Mouse (Mus musculus): Measurements from ENCODE around the gene Nipsnap2. TPM values are rescaled to one million over a fixed set of nuclear protein-coding genes. Genes with fewer than 3 reads are reported as not detected.

The Nipsnap2 gene
- polyA plus RNA-seq, 1 experiment from 2014 or later, result 98.7 TPM

DNA sequence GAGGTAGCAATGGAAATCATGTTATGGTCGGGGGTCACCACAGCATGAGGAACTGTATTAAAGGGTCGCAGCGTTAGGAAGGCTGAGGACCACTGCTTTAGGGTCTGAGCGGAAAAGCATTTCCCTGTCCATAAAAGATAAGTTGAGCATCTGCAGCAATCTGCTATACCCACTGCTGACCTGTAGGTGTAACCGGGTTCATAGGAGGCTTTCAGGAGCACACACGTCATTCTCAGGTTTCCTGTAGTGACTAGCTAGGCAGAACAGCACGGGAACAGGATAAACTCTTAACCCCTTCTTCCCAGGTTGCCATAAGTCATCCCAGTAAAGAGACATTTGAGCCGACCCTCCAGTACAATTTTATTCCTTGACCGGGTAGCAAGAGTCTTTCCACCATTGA is 7.8 kb upstream of the Nipsnap2 start:
- ATAC-seq (ENCODE audit: low read depth), result no peak
- no peak overlapping the region for H3K4me3 ChIP-seq (ENCODE audit: low read length)

DNA sequence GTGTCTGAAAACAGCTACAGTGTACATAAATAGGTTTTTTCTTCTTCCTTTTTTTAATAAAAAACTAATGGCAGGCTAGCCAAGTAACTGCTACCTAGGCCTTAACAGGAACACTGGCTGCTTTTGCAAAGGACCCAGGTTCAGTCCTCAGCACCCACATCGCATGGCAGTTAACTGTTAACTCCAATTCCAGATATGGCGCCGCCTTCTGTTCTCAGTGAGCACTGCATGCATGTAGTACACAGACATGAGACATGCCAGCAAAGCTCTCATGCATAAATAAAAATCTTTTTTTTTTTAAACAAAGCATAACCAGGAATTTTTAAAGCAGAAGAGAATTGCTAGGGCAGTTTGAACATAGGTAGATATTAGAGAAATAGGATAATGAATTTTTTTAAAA is 4.7 kb upstream of the Nipsnap2 start:
- Histone ChIP-seq H3K36me3 (ENCODE audit: control insufficient read depth, insufficient read depth, low read length) (peaks cover 31% of the 10 kb centered on the region), H3K4me1 (replicated peaks; ENCODE audit: control insufficient read depth, insufficient read depth, low read length) (peaks cover 10% of the 10 kb centered on the region), H3K27me3 (ENCODE audit: control insufficient read depth, insufficient read depth, low read depth, low read length) (no peaks in the 10 kb centered on the region), H3K4me3 (ENCODE audit: low read length) (no peak overlapping the region), H3K4me2 (ENCODE audit: low read depth, low read length) (no peak overlapping the region), H3K9ac (ENCODE audit: low read length) (no peak overlapping the region), H3K27ac (ENCODE audit: low read length) (no peak overlapping the region), H3K9me3 (ENCODE audit: control insufficient read depth, low read length) (no peaks in the 10 kb centered on the region)
- ATAC-seq (ENCODE audit: low read depth), result no peak
- 82% methylated on average over 3 of the region's 3 CpGs for WGBS

More for the DNA sequence above, 7.8 kb upstream of the Nipsnap2 start:
- Histone ChIP-seq H3K36me3 (ENCODE audit: control insufficient read depth, insufficient read depth, low read length) (peaks cover 31% of the 10 kb centered on the region), H3K4me2 (ENCODE audit: low read depth, low read length) (no peak overlapping the region), H3K9ac (ENCODE audit: low read length) (no peak overlapping the region), H3K4me1 (replicated peaks; ENCODE audit: control insufficient read depth, insufficient read depth, low read length) (peaks cover 6% of the 10 kb centered on the region), H3K27me3 (ENCODE audit: control insufficient read depth, insufficient read depth, low read depth, low read length) (no peaks in the 10 kb centered on the region), H3K9me3 (ENCODE audit: control insufficient read depth, low read length) (no peaks in the 10 kb centered on the region), H3K27ac (ENCODE audit: low read length) (no peak overlapping the region)
- whole genome bisulfite sequencing, result 77% methylated on average over 9 of the region's 9 CpGs

DNA sequence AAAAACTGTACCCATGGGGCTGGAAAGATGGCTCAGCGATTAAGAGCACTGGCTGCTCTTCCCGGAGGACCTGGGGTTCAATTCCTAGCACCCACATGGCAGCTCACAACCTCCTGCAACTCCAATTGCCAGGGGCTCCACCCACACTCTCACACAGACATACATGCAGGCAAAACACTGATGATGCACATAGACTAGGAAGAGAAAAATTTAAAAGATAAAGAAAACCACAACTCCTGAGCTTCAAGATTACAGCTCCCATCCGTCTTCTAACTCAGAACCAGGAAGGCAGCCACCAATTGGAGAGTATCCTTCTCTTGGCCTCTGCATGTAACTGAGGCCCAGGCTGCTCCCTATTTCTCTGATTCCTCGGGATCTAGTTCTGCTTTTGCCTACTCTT is 595 bp upstream of the Nipsnap2 start:
- Histone ChIP-seq H3K4me2 (ENCODE audit: low read depth, low read length) (peak overlapping the region; percentile 65), H3K27me3 (ENCODE audit: control insufficient read depth, insufficient read depth, low read depth, low read length) (no peaks in the 10 kb centered on the region), H3K9ac (ENCODE audit: low read length) (peak overlapping the region; percentile 93), H3K9me3 (ENCODE audit: control insufficient read depth, low read length) (no peaks in the 10 kb centered on the region), H3K4me3 (ENCODE audit: low read length) (peak overlapping the region; percentile 82), H3K36me3 (ENCODE audit: control insufficient read depth, insufficient read depth, low read length) (peaks cover 9% of the 10 kb centered on the region; the same call in 1 of the 2 replicates), H3K27ac (ENCODE audit: low read length) (peak overlapping the region; percentile 98), H3K4me1 (replicated peaks; ENCODE audit: control insufficient read depth, insufficient read depth, low read length) (peaks cover 10% of the 10 kb centered on the region)
- no peak for ATAC-seq (ENCODE audit: low read depth)
- 49% methylated on average over 4 of the region's 4 CpGs for WGBS

GRCm38 (mm10) chr5:129725774-129726392 is 1.0 kb downstream of the Nipsnap2 start:
- H3K4me3 ChIP-seq (ENCODE audit: low read length), result peak overlapping the region; percentile 82
- H3K4me2 ChIP-seq (ENCODE audit: low read depth, low read length), result peak overlapping the region; percentile 65
- peak overlapping the region; percentile 98 for H3K27ac ChIP-seq (ENCODE audit: low read length)
- WGBS, result 20% methylated on average over 7 of the region's 7 CpGs
- H3K4me1 ChIP-seq (replicated peaks; ENCODE audit: control insufficient read depth, insufficient read depth, low read length), result peaks cover 19% of the 10 kb centered on the region
- no peaks in the 10 kb centered on the region for H3K9me3 ChIP-seq (ENCODE audit: control insufficient read depth, low read length)
- H3K27me3 ChIP-seq (ENCODE audit: control insufficient read depth, insufficient read depth, low read depth, low read length), result no peaks in the 10 kb centered on the region
- ATAC-seq (ENCODE audit: low read depth), result no peak
- no peaks in the 10 kb centered on the region for H3K36me3 ChIP-seq (ENCODE audit: control insufficient read depth, insufficient read depth, low read length)
- H3K9ac ChIP-seq (ENCODE audit: low read length), result peak overlapping the region; percentile 93

DNA sequence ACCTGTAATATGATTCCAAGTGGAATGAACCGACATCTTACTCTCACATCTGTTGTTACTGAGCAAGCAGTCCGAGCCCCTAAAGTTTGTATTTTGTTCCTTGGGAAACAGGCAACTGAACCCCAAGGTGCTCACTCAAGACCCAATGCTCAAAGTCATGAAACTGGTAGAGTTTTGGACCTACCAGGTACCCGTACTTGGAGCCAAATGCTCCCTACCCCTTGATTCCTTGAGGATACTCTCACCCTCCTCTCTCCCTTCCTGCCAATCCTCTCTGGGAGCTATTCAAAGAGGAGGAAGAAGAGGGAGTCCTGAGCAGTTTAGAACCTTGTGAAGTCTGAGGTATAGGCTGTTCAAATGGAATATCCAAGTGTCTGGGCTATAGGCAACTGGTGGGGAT is 1.9 kb downstream of the Nipsnap2 start:
- H3K27me3 ChIP-seq (ENCODE audit: control insufficient read depth, insufficient read depth, low read depth, low read length), result no peaks in the 10 kb centered on the region
- H3K4me2 ChIP-seq (ENCODE audit: low read depth, low read length), result no peak overlapping the region
- peaks cover 21% of the 10 kb centered on the region for H3K4me1 ChIP-seq (replicated peaks; ENCODE audit: control insufficient read depth, insufficient read depth, low read length)
- no peak for ATAC-seq (ENCODE audit: low read depth)
- H3K9me3 ChIP-seq (ENCODE audit: control insufficient read depth, low read length), result no peaks in the 10 kb centered on the region
- no peak overlapping the region for H3K9ac ChIP-seq (ENCODE audit: low read length)
- no peak overlapping the region for H3K4me3 ChIP-seq (ENCODE audit: low read length)
- no peak overlapping the region for H3K27ac ChIP-seq (ENCODE audit: low read length)
- WGBS, result 76% methylated on average over 3 of the region's 3 CpGs
- H3K36me3 ChIP-seq (ENCODE audit: control insufficient read depth, insufficient read depth, low read length), result no peaks in the 10 kb centered on the region

GRCm38 (mm10) chr5:129729286-129729685 is 4.4 kb downstream of the Nipsnap2 start:
- no peak overlapping the region for H3K4me3 ChIP-seq (ENCODE audit: low read length)
- H3K27me3 ChIP-seq (ENCODE audit: control insufficient read depth, insufficient read depth, low read depth, low read length), result no peaks in the 10 kb centered on the region
- no peak overlapping the region for H3K9ac ChIP-seq (ENCODE audit: low read length)
- H3K9me3 ChIP-seq (ENCODE audit: control insufficient read depth, low read length), result no peaks in the 10 kb centered on the region
- H3K27ac ChIP-seq (ENCODE audit: low read length), result peak overlapping the region; percentile 41
- peaks cover 19% of the 10 kb centered on the region for H3K4me1 ChIP-seq (replicated peaks; ENCODE audit: control insufficient read depth, insufficient read depth, low read length)
- 16% methylated on average over 11 of the region's 11 CpGs for WGBS
- H3K36me3 ChIP-seq (ENCODE audit: control insufficient read depth, insufficient read depth, low read length), result no peaks in the 10 kb centered on the region
- ATAC-seq (ENCODE audit: low read depth), result no peak
- H3K4me2 ChIP-seq (ENCODE audit: low read depth, low read length), result peak overlapping the region; percentile 1; the same call in 1 of the 2 replicates

- no peak overlapping the region for H3K9ac ChIP-seq (ENCODE audit: low read length)
- peaks cover 17% of the 10 kb centered on the region for H3K4me1 ChIP-seq (replicated peaks; ENCODE audit: control insufficient read depth, insufficient read depth, low read length)
- H3K4me2 ChIP-seq (ENCODE audit: low read depth, low read length), result no peak overlapping the region
- H3K9me3 ChIP-seq (ENCODE audit: control insufficient read depth, low read length), result no peaks in the 10 kb centered on the region
- no peaks in the 10 kb centered on the region for H3K36me3 ChIP-seq (ENCODE audit: control insufficient read depth, insufficient read depth, low read length)
- no peaks in the 10 kb centered on the region for H3K27me3 ChIP-seq (ENCODE audit: control insufficient read depth, insufficient read depth, low read depth, low read length)
- no peak overlapping the region for H3K27ac ChIP-seq (ENCODE audit: low read length)
- WGBS, result 59% methylated on average over 11 of the region's 11 CpGs
- no peak overlapping the region for H3K4me3 ChIP-seq (ENCODE audit: low read length)
- peak; percentile 42; the same call in 1 of the 2 replicates for ATAC-seq (ENCODE audit: low read depth)
Measured at GRCm38 (mm10) chr5:129730344-129730743, 5.5 kb downstream of the Nipsnap2 start.

GRCm38 (mm10) chr5:129731021-129731420 is 6.2 kb downstream of the Nipsnap2 start:
- 51% methylated on average over 5 of the region's 5 CpGs for WGBS
- Histone ChIP-seq H3K9me3 (ENCODE audit: control insufficient read depth, low read length) (no peaks in the 10 kb centered on the region), H3K27me3 (ENCODE audit: control insufficient read depth, insufficient read depth, low read depth, low read length) (no peaks in the 10 kb centered on the region), H3K27ac (ENCODE audit: low read length) (no peak overlapping the region), H3K36me3 (ENCODE audit: control insufficient read depth, insufficient read depth, low read length) (no peaks in the 10 kb centered on the region), H3K9ac (ENCODE audit: low read length) (no peak overlapping the region), H3K4me3 (ENCODE audit: low read length) (no peak overlapping the region), H3K4me1 (replicated peaks; ENCODE audit: control insufficient read depth, insufficient read depth, low read length) (peaks cover 17% of the 10 kb centered on the region), H3K4me2 (ENCODE audit: low read depth, low read length) (no peak overlapping the region)
- no peak for ATAC-seq (ENCODE audit: low read depth)

GRCm38 (mm10) chr5:129740976-129741375 is 16.1 kb downstream of the Nipsnap2 start:
- no peaks in the 10 kb centered on the region for H3K27me3 ChIP-seq (ENCODE audit: control insufficient read depth, insufficient read depth, low read depth, low read length)
- WGBS, result 92% methylated on average over 1 of the region's 1 CpGs
- H3K27ac ChIP-seq (ENCODE audit: low read length), result no peak overlapping the region
- no peak overlapping the region for H3K4me2 ChIP-seq (ENCODE audit: low read depth, low read length)
- no peak overlapping the region for H3K9ac ChIP-seq (ENCODE audit: low read length)
- no peaks in the 10 kb centered on the region for H3K9me3 ChIP-seq (ENCODE audit: control insufficient read depth, low read length)
- peaks cover 16% of the 10 kb centered on the region; the same call in 1 of the 2 replicates for H3K36me3 ChIP-seq (ENCODE audit: control insufficient read depth, insufficient read depth, low read length)
- no peak for ATAC-seq (ENCODE audit: low read depth)
- H3K4me3 ChIP-seq (ENCODE audit: low read length), result no peak overlapping the region
- no peaks in the 10 kb centered on the region for H3K4me1 ChIP-seq (replicated peaks; ENCODE audit: control insufficient read depth, insufficient read depth, low read length)

Data from lung, embryonic 16.5 days (tissue).